Mouse (Mus musculus) c-Kit-negative CD71-positive TER-119-positive erythroid progenitor cells, embryonic 14.5 days (primary cell): ENCODE results near the gene Med13l.

Experiments used
- DNase-seq: peaks from one replicate; pipeline ENCODE4 v3.0.0-alpha.2; 2013; ENCODE audit warnings: low read depth, low spot score

Gene Med13l

GRCm38 (mm10) chr5:118655428-118655827, 94.9 kb downstream of the Med13l start:
- DNase-seq = no peak

- no peak for DNase-seq
These were observed 95.5 kb downstream of the Med13l start for GRCm38 (mm10) chr5:118655966-118656365.

GRCm38 (mm10) chr5:118658256-118658837, 97.9 kb downstream of the Med13l start:
- no peak for DNase-seq

- DNase-seq = no peak
These were observed 99.2 kb downstream of the Med13l start for GRCm38 (mm10) chr5:118659713-118660112.

GRCm38 (mm10) chr5:118661751-118662150, 101.3 kb downstream of the Med13l start:
- DNase-seq = no peak

- no peak for DNase-seq
These were observed 103.5 kb downstream of the Med13l start for GRCm38 (mm10) chr5:118663999-118664398.

- DNase-seq = no peak
These were observed 104.5 kb downstream of the Med13l start for GRCm38 (mm10) chr5:118665023-118665422.

- DNase-seq = no peak
These were observed 106.1 kb downstream of the Med13l start for GRCm38 (mm10) chr5:118666437-118667207.

- no peak for DNase-seq
These were observed 107.4 kb downstream of the Med13l start for GRCm38 (mm10) chr5:118667863-118668262.

- DNase-seq = no peak
These were observed 108.5 kb downstream of the Med13l start for GRCm38 (mm10) chr5:118668931-118669330.

- no peak for DNase-seq
These were observed 111.6 kb downstream of the Med13l start for GRCm38 (mm10) chr5:118672111-118672510.

- no peak for DNase-seq
These were observed 113.4 kb downstream of the Med13l start for GRCm38 (mm10) chr5:118673859-118674258.

GRCm38 (mm10) chr5:118674321-118674720, 113.8 kb downstream of the Med13l start:
- DNase-seq = no peak

- no peak for DNase-seq
These were observed 115.2 kb downstream of the Med13l start for GRCm38 (mm10) chr5:118675697-118676096.

GRCm38 (mm10) chr5:118676151-118676918, 115.9 kb downstream of the Med13l start:
- DNase-seq = no peak

GRCm38 (mm10) chr5:118679283-118679835, 118.9 kb downstream of the Med13l start:
- DNase-seq = no peak

GRCm38 (mm10) chr5:118680853-118681252, 120.4 kb downstream of the Med13l start:
- no peak for DNase-seq

- DNase-seq = no peak
These were observed 121.5 kb downstream of the Med13l start for GRCm38 (mm10) chr5:118682007-118682406.

GRCm38 (mm10) chr5:118685145-118685544, 124.7 kb downstream of the Med13l start:
- no peak for DNase-seq

GRCm38 (mm10) chr5:118686021-118686420, 125.5 kb downstream of the Med13l start:
- DNase-seq = no peak

GRCm38 (mm10) chr5:118688886-118689835, 128.7 kb downstream of the Med13l start:
- no peak for DNase-seq
